Mouse (Mus musculus): ENCODE data around the gene Vmn1r38.
"Not testable (repeated sequence)": the region's sequence is repeated elsewhere in the genome, so short reads cannot be mapped to it uniquely, and the experiment has no call there.

Vmn1r38 gene

GRCm38 (mm10) chr6:66782527-66782926 is at the start of gene Vmn1r38:
Vmn1r38 (minus strand) TSS chr6:66782627.
- DNase-seq = not testable (repeated sequence)

GRCm38 (mm10) chr6:66810509-66810908 is 28.1 kb upstream of the Vmn1r38 start, which contains the start of gene Vmn1r39:
Vmn1r39 (minus strand) TSS chr6:66810609.
- no peak for DNase-seq

GRCm38 (mm10) chr6:66806311-66806710 is 23.9 kb upstream of the Vmn1r38 start:
- DNase-seq = no peak

GRCm38 (mm10) chr6:66805713-66806112 is 23.3 kb upstream of the Vmn1r38 start:
- DNase-seq = no peak

GRCm38 (mm10) chr6:66729082-66729481 is 53.3 kb downstream of the Vmn1r38 start, which contains the start of gene Vmn1r37:
Vmn1r37 (plus strand) TSS chr6:66729382.
- DNase-seq = not testable (repeated sequence)

Measured in kidney, postnatal 36 days (tissue).